Mouse (Mus musculus): ENCODE data around the gene Fam110a. TPM values are rescaled to one million over a fixed set of nuclear protein-coding genes. Genes with fewer than 3 reads are reported as not detected.

The Fam110a gene
- total RNA-seq (2021) = 1 to 10 TPM; 7.5 to 8.9 TPM

DNA sequence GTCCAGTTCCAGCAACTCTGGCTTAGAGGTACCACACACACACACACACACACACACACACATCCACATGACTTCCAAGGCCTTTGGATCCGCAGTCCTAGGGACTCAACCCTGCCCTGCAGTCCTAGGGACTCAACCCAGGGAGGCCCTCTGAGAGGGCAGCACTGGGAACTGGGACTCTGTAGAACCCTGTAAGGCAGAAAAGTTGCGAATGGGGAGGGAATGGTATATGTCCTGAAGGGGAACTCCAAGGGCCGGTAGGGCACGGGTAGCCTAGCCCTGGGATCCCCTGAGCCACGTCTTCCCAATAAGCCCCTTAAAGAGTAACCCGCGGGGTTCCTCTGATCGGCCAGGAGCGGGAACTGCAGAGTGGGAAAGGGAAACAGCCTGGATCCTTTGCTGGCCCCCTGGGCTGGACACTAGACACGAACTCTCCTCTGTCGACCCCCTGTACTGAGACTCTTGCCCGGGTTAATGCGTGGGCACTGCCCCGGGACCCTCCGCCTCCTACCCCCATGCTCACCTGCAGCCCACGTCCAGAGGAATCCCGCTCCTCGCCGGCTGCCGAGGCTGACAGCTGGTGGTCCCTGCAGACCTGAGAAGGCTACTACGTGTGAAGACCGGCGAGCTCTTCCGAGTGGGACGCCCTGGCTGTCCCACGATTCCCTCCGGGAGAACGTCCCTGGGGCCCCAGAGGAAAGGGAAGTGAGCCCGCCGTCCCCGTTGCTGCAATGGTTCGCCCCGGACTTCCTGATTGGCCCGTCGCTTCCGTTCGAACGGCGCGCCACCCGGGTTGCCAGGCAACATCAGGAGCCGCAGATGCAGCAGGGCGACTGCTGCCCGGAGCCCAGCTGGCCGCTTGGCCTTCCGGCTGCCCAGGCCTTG lies at the start of gene Fam110a:
Fam110a (minus strand) TSS at position 750 of the 885 bp plus-strand sequence.
- intact Hi-C loops (cut with DNase I) = no loop called here
- DNase-seq (ENCODE audit: low spot score in 2 of 2) = peak; percentile 89 to 92

GRCm38 (mm10) chr2:152029252-152030082 lies 49.4 kb upstream of the Fam110a start:
- peak; percentile 82 to 83 for DNase-seq (ENCODE audit: low spot score in 2 of 2)
- intact Hi-C loops (cut with DNase I) = loop anchor here (5.0 to 10.0 kb wide), 4 partner anchors 58 to 335 kb away; no protein-coding TSS in a partner anchor

DNA sequence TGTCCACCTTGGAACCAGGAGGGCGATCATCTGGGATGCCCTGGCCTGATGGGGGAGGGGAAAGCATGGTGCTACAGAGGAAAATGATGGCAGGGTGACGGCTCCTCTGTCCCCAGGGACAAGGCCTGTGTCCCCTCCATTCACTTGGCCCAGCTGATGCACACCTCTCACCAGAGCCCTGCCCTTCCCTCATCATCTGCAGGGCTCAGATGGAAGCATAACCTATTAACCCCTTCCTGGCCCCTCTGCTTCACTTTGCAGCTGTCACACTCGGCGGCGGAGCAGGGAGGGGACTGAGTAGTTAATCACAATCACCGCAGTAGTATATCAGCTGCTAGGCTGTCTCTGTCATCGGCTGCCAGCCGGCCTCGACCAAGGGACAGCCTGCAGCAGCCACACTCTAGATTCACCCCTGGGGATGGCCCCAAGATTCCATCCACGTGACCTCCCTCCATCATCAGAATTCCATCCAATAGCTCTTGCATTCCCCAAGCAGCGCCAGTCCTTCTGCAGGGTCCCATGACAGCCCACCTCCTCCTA lies 44.9 kb upstream of the Fam110a start:
- DNase-seq (ENCODE audit: low spot score in 2 of 2) = no peak

DNA sequence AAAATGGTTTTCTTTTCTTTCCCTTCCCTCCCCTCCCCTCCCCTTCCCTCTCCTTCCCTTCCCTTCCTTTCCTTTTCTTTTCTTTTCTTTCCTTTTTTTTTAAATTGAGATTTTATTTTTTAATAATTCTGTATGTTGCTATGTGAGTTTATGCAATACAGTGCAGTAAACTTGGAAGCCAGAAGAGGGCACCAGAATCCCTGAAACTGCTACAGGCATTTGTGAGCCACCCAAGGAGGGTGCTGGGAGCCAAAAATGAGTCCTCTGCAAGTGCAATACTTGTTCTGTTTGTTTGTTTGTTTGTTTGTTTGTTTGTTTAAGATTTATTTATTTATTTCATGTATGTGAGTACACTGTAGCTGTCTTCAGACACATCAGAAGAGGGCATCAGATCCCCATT lies 42.0 kb upstream of the Fam110a start:
- intact Hi-C loops (cut with DNase I) = loop anchor here (10.0 kb wide), 1 partner anchor 343 kb away; no protein-coding TSS in a partner anchor
- no peak for DNase-seq (ENCODE audit: low spot score in 2 of 2)

More for the DNA sequence above, 44.9 kb upstream of the Fam110a start:
- intact Hi-C loops (cut with DNase I) = loop anchor here (5.0 to 10.0 kb wide), 4 partner anchors 62 to 340 kb away; no protein-coding TSS in a partner anchor

DNA sequence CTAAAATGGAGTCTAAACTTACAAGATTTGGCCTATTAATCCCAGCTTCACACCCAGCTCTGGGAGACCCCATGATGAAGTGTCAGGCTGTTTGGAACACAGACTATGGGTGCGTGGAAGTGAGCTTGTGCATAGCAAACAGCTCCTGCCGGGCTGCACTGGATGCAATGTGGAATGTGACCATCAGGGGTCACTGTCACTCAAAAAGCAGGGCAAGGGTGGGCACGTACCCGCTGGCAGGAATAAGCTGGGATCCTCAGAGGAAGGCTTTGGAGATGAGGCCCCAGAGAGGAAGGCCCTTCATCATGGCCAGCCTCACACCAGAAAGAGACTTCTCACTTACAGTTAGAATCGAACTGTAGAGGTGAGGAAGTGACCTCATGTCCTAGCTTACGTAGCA lies 40.2 kb upstream of the Fam110a start:
- intact Hi-C loops (cut with DNase I) = loop anchor here (10.0 kb wide), 1 partner anchor 345 kb away; no protein-coding TSS in a partner anchor
- DNase-seq (ENCODE audit: low spot score in 2 of 2) = peak; percentile 22 to 25

DNA sequence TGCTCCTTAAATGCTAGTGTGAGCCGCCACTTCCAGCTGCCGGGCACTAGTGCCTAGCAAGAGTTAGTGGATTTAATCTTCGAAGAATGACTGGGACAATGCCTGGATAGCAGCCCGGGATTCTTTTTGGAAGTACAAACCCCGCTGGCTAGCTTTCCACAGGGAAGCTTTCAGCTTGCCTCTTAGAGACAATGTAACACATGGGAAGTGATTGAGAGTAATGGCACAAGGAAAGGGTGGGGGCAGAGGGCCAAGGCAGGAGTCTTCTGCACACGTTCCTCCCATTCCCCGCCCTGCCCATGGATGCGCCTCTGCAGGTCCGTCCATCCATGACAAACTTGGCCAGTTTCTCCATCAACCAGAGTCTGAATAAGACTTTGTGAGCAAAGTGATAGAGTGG lies 36.6 kb upstream of the Fam110a start:
- no peak for DNase-seq (ENCODE audit: low spot score in 2 of 2)
- intact Hi-C loops (cut with DNase I) = no loop called here

DNA sequence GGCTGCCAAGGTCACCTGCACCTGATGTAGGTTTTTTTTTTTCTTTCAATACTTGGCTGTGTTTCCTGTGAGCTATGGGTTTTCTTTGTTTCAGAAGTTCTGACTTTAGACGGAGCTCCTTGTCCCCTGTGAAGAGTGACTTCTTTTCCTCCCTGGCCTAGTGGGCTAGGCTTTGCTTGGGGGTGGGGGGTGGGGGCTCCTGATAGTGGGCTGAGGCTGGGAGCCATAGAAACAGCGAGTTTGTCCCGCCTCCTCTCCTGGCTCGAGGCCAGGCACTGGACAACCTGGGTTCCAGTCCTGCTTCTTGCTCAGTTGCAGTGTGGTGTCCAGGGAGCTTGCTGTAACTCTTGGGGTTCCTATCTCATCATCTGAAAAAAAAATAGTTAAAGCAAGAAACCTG lies 36.0 kb upstream of the Fam110a start:
- intact Hi-C loops (cut with DNase I) = no loop called here

DNA sequence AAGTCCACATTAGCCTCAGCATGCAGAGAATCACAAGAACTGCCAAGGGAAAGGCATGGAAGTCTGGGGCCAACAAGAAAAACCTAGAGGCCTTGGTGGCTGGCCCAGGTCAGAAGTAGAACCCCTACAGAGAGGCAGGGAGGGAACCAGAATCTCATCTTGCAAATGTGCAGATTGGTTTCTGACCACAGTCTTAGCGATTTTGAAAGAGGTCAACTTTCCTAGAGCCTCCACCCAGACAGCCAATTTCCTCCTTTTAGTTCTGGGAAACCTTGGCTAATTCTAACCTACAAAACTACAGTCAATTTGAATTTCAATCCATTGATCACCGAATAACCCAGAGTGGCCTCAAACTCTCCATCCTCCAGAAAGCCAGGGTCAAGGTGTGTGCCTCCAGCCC lies 32.7 kb upstream of the Fam110a start:
- intact Hi-C loops (cut with DNase I) = no loop called here
- DNase-seq (ENCODE audit: low spot score in 2 of 2) = no peak

More for the DNA sequence above, 36.0 kb upstream of the Fam110a start:
- no peak for DNase-seq (ENCODE audit: low spot score in 2 of 2)

DNA sequence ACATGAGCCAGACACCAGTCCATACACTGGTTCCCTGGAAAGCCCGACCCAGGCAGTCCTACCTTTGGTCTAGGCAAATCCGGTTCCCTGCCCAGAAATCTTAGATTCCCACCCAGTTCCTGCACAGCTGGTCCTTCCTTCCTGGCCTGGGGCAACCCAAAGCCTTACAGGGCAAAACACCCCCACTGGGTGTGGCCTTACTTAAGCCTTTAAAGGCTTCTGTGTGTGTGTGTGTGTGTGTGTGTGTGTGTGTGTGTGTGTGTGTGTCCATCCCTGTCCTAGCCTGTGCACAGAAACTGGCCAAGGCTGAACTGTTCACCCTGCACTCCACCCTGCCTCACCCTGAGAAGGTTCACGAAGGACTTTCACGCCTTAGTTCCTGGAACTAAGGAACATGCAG lies 32.2 kb upstream of the Fam110a start:
- no peak for DNase-seq (ENCODE audit: low spot score in 2 of 2)
- intact Hi-C loops (cut with DNase I) = no loop called here

DNA sequence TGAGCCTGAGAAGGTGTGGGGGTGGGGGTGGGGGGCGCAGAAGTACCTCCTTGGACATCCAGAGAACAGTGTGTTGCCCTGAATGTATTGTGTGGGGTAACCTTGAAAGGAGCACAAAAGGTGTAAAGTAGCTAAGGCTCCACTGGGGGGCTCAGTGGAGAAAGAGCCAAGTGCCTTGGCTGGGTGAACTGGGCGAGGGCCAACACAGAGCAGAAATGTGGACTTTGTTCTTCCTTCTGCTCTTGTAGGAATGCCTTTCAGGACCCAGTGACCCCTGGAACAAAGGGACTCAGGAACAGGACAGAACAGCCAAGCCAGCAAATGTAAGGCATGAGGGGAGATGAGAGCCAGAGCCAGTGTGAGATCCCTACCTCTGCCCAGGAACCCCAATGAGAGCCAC lies 31.7 kb upstream of the Fam110a start:
- DNase-seq (ENCODE audit: low spot score in 2 of 2) = no peak
- intact Hi-C loops (cut with DNase I) = no loop called here

DNA sequence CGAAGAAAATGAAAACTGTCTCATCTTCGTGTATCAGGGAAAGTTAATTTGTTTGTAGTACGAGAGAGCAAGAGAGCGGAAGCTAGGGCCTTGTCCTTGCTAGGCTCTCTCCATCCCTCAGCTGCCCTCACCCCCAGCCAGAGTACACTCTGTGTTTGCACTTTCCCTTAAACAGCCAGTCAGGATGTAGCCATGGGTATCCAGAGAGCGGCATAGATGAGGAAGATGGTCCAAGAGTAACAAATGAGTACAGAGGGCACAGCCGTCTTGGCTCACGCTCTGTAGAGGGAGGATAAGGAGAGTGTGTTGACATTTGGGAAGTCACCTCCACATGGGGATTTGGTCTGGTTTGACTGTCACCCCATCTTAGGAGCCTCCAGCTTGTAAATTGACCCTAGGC lies 30.6 kb upstream of the Fam110a start:
- no peak for DNase-seq (ENCODE audit: low spot score in 2 of 2)
- intact Hi-C loops (cut with DNase I) = no loop called here

- intact Hi-C loops (cut with DNase I) = no loop called here
- no peak for DNase-seq (ENCODE audit: low spot score in 2 of 2)
Observed at GRCm38 (mm10) chr2:152010251-152010650, 30.2 kb upstream of the Fam110a start.

DNA sequence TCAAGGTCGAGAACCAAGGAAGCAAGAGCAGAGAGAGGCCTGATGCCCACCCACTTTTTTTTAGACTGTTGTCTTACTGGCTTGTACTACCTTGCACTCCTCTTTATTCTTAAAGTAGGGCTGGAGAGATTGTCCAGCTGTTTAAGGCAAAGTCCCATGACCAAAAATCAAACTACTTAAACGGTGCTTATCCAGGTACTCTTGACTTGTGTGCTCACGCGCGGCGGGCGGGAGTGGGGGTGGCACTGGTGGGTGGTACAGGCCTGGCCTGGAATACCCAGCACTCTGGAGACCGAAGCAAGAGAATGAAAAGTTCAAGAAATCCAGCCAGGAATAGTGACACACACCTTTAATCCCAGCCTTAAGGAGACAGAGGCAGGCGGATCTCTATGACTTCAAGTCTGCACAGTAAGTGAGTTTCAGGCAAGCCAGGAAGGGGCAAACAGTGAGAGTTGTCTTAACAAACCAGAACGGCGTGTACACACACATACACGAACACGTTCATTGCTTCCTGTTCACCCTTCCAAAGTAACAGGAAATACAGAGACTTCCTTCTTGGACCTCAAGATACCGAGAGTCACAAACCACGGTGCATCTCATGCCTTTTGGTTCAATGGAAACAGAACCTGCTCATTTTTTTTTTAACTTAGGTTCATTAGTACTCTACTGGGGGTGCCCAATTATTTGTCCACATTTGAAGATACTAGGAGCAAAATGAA lies 29.2 kb upstream of the Fam110a start:
- intact Hi-C loops (cut with DNase I) = no loop called here
- no peak for DNase-seq (ENCODE audit: low spot score in 2 of 2)

DNA sequence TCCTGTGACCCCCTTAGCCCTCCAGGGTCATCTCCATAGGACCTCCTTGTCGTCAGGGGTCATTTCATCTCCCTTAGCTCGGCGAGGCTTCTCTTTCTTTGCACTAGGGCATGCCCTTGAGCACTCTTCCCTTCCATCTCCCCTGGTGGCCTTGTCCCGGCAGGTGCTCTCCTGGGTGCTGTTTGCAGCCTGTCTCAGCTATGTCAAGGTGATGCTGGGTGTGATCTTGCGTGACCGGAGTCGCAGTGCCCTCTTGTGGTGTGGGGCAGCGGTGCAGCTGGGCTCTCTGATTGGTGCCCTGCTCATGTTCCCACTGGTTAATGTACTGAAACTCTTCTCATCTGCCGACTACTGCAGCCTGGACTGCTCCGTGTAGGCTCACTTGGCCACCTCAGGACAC lies 27.8 kb upstream of the Fam110a start:
- intact Hi-C loops (cut with DNase I) = no loop called here
- peak; percentile 29 to 35 for DNase-seq (ENCODE audit: low spot score in 2 of 2)

DNA sequence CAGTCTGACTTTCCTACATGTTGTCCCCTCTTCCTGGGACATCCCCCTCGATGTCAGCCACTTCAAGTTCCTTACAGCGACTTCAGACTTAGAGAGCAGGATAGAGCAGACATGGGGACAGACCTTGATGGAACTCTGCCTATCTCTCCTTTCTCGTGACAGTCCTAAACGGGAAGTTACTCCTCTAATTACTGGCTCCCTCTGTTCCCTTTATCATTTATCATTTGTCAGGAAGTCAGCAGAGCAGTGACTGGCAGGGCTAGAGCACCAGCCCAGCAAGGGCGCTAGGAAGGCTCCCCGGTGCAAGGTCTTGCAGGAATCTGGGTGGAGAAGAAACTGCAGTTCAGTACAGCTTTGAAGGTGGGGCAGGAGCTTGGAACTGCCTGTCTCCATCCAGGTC lies 22.5 kb upstream of the Fam110a start:
- intact Hi-C loops (cut with DNase I) = no loop called here
- DNase-seq (ENCODE audit: low spot score in 2 of 2) = no peak

GRCm38 (mm10) chr2:152000735-152001134 lies 20.7 kb upstream of the Fam110a start:
- no peak for DNase-seq (ENCODE audit: low spot score in 2 of 2)

GRCm38 (mm10) chr2:152000291-152000679 lies 20.3 kb upstream of the Fam110a start:
- intact Hi-C loops (cut with DNase I) = no loop called here
- DNase-seq (ENCODE audit: low spot score in 2 of 2) = no peak

More at GRCm38 (mm10) chr2:152000735-152001134, 20.7 kb upstream of the Fam110a start:
- intact Hi-C loops (cut with DNase I) = no loop called here

DNA sequence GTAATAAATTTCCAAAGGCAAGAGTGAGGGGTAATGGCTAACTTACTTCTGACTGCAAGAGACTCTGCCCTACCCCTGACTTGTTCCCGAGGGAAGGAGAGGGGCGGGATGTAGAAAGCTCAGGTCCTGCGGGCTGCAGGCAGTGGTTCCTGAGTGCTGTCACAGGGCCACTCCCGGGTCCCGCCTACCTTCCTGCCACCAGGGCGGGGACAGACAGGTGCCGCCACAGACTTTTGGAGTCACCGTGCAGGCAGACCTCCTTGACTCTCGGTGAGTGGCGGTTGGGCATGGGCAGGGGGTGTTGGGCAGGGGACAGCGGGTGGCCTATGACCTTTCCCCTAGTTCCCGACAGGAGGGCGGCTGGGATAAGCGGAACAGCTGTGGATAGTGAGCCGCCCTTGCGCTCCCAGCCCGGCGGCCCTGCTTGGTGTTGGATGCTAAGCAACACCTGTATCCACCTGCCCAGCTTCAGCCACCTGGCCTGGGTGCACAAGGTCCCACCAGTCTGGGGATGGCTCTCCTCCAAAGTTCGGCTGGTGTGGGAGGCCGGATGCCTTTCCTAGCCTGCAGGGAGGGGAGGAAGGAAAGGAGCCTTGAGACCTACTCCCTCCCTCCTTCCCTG lies 19.8 kb upstream of the Fam110a start:
- intact Hi-C loops (cut with DNase I) = no loop called here
- no peak for DNase-seq (ENCODE audit: low spot score in 2 of 2)

DNA sequence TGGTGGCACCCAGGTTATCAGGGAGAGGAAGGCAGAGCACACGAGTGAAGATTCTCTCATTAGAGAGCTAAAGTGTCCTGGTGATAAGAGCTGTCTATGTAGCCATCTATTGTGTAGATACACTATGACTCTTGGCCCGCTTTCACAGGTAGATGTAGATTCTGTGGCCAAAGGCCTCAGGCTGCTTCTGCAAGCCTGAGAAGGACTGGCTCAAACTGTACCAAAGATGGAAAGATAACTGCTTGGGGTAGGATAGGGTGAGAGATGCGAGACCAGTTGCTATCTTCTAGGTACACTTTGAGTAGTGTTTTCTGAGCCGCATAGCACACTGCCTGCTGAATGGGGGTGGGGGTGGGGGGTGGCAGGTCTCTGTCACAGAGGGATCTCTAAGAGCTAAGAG lies 18.9 kb upstream of the Fam110a start:
- no peak for DNase-seq (ENCODE audit: low spot score in 2 of 2)
- intact Hi-C loops (cut with DNase I) = no loop called here
